ENCODE assay signal across 9 mouse cellular contexts in genomic region chr19:61224678-61225525, GRCm38 (mm10). TPM values are rescaled to one million over a fixed set of nuclear protein-coding genes. Genes with fewer than 3 reads are reported as not detected.
DNase-seq lines count a peak whose midpoint lies in the region; ATAC-seq and TF ChIP-seq lines count a peak whose summit lies in the region.
"Had no signal": no experiment of that assay in that cellular context is flagged by ENCODE, and none has a peak within 500 bp of the region (broad histone marks: within the 10 kb centered on the region; RNA-seq: fewer than 3 reads in every experiment).

No protein-coding gene starts in this region.

- TF ChIP-seq CTCF in gastrocnemius, adult 2 months (IDR thresholded peaks at IDR 0.05) = no peak
- TF ChIP-seq CTCF in cerebellum, adult 2 months (IDR thresholded peaks at IDR 0.05; ENCODE audit: borderline replicate concordance, insufficient read depth, low read depth, low read length) = no peak

- H3K36me3 ChIP-seq in midbrain, embryonic 15.5 days (replicated peaks) = no peaks in the 10 kb centered on the region

- 35% methylated on average over 53 of the region's 53 CpGs for WGBS in cerebellum, adult 2 months
- WGBS in midbrain, embryonic 15.5 days = 33% methylated on average over 51 of the region's 53 CpGs

- peak overlapping the region; percentile 71; the same call in 1 of the 2 replicates for H3K4me3 ChIP-seq in gastrocnemius, adult 2 months
- H3K4me3 ChIP-seq in cerebellum, adult 2 months (replicated peaks; ENCODE audit: insufficient read depth, low read depth, low read length) = peak overlapping the region; percentile 72
- peak overlapping the region; percentile 57 for H3K4me3 ChIP-seq in midbrain, embryonic 15.5 days

- H3K27ac ChIP-seq in gastrocnemius, adult 2 months = no peak overlapping the region
- no peak overlapping the region for H3K27ac ChIP-seq in cerebellum, adult 2 months (ENCODE audit: insufficient read depth, low read length)
- H3K27ac ChIP-seq in midbrain, embryonic 15.5 days = peak overlapping the region; percentile 93

- peak overlapping the region; percentile 29; the same call in 1 of the 2 replicates for H3K9ac ChIP-seq in midbrain, embryonic 15.5 days

- peak; percentile 35 for ATAC-seq in midbrain, embryonic 15.5 days (replicated peaks)

- peak overlapping the region; percentile 71 for H3K4me2 ChIP-seq in midbrain, embryonic 15.5 days

- no peaks in the 10 kb centered on the region for H3K9me3 ChIP-seq in midbrain, embryonic 15.5 days

- H3K27me3 ChIP-seq in cerebellum, adult 2 months (ENCODE audit: control insufficient read depth, insufficient read depth, low read length) = no peaks in the 10 kb centered on the region
- H3K27me3 ChIP-seq in midbrain, embryonic 15.5 days (replicated peaks) = no peaks in the 10 kb centered on the region

- H3K4me1 ChIP-seq in cerebellum, adult 2 months (ENCODE audit: control insufficient read depth, insufficient read depth, low read length) = no peaks in the 10 kb centered on the region
- peaks cover 7% of the 10 kb centered on the region; the same call in 1 of the 2 replicates for H3K4me1 ChIP-seq in midbrain, embryonic 15.5 days

- no peak for DNase-seq in gastrocnemius, adult 2 months
- no peak for DNase-seq in gastrocnemius, adult 8-10 months (ENCODE audit: low spot score in 2 of 2)
- DNase-seq in 3134 (ENCODE audit: extremely low read depth, insufficient read length, low spot score) (peak; percentile 18), MN1 (ENCODE audit: low spot score) (no peak)
- peak; percentile 21 to 24 for DNase-seq in cerebellum, adult 2 months
- DNase-seq in frontal cortex, postnatal 14 days (ENCODE audit: low spot score in 2 of 2) = peak; percentile 15 to 26
- DNase-seq in layer of hippocampus, adult 9-11 months = peak; percentile 17

- intact Hi-C loops in gastrocnemius, adult 2 months (cut with DNase I) = no loop called here

- no peak for TF ChIP-seq POLR2A in cerebellum, adult 2 months (IDR thresholded peaks at IDR 0.05; ENCODE audit: borderline replicate concordance, insufficient read depth, low read length)

RNA-seq across cellular contexts. Expression of gene Csf2ra, which starts 3.3 kb away (rescaled TPM):
- total RNA-seq in gastrocnemius, adult 2 months (2021) = 1 to 10 TPM; 1.4 to 1.5 TPM
- total RNA-seq in gastrocnemius, adult 8-10 months (2022) = 1 to 10 TPM; 1.1 to 2.2 (median 1.4) TPM
- 94.3 and 103 TPM in 2 replicates for polyA plus RNA-seq in cerebellum, adult 2 months (2012; rRNA removed)
- 63.1 and 78.9 TPM in 2 replicates for polyA plus RNA-seq in midbrain, embryonic 15.5 days (2015; fragmentation: Nextera tagmentation; extraction: Ambion mirVana)

RNA-seq across cellular contexts. Expression of gene Gm6020, which starts 41.2 kb away (rescaled TPM):
- total RNA-seq in gastrocnemius, adult 2 months (2021) = not detected
- total RNA-seq in gastrocnemius, adult 8-10 months (2022) = not detected
- polyA plus RNA-seq in cerebellum, adult 2 months (2012; rRNA removed) = not detected in 2 replicates
- not detected in 2 replicates for polyA plus RNA-seq in midbrain, embryonic 15.5 days (2015; fragmentation: Nextera tagmentation; extraction: Ambion mirVana)
- total RNA-seq: left cerebral cortex, adult 8-10 months had no signal

RNA-seq across cellular contexts. Expression of gene Gm7102, which starts 48.8 kb away (rescaled TPM):
- total RNA-seq in gastrocnemius, adult 2 months (2021) = not detected
- total RNA-seq in gastrocnemius, adult 8-10 months (2022) = not detected
- 0.07 TPM in 1 of 2 replicates, not detected in the other for polyA plus RNA-seq in cerebellum, adult 2 months (2012; rRNA removed)
- polyA plus RNA-seq in midbrain, embryonic 15.5 days (2015; fragmentation: Nextera tagmentation; extraction: Ambion mirVana) = 0.22 TPM in 1 of 2 replicates, not detected in the other
- total RNA-seq: left cerebral cortex, adult 8-10 months had no signal

Comparison
In these comparisons a context has a peak if more than half of its experiments do, and no peak if none do; other contexts are left out.
1. DNase-seq: peak in 3134 (single experiment), cerebellum, adult 2 months (2 of 2), frontal cortex, postnatal 14 days (2 of 2) and layer of hippocampus, adult 9-11 months (single experiment); none in gastrocnemius, adult 2 months (single experiment), gastrocnemius, adult 8-10 months (0 of 2) and MN1 (single experiment).
2. Peak in every context shown above with its lines, with median percentiles within 50 percentile points of each other: H3K4me3 ChIP-seq.